Mouse (Mus musculus) embryonic facial prominence, embryonic 11.5 days (tissue): Measurements from ENCODE around the gene Actl7a. TPM values are rescaled to one million over a fixed set of nuclear protein-coding genes. Genes with fewer than 3 reads are reported as not detected.

Source experiments
- ATAC-seq: fragments of 200-750 bp; cut with Nextera tagmentation; replicated peaks from 2 replicates; pipeline ENCODE4 v1.8.0; 2017; ENCODE audit warnings: low read depth; ENCODE audit not compliant: insufficient number of reproducible peaks, low FRiP score, low TSS enrichment
- DNase-seq: peaks from one replicate; pipeline ENCODE4 v3.0.0-alpha.2; 2015; ENCODE audit warnings: low spot score
- H3K27ac ChIP-seq: fragments of 300-500 bp; sonication (generic); replicated peaks from 2 replicates; pipeline ENCODE4 v1.5.1; 2014; ENCODE audit warnings: mild to moderate bottlenecking, low read depth, low read length, control low read depth
- H3K27me3 ChIP-seq: fragments of 300-500 bp; sonication (generic); 2 replicates; pipeline ENCODE4 v1.6.1; 2014; ENCODE audit warnings: mild to moderate bottlenecking, low read length, moderate library complexity, mixed read lengths; ENCODE audit not compliant: control insufficient read depth, insufficient read depth
- H3K36me3 ChIP-seq: fragments of 300-500 bp; sonication (generic); replicated peaks from 2 replicates; pipeline ENCODE4 v1.6.1; 2014; ENCODE audit warnings: low read depth, mild to moderate bottlenecking, low read length, moderate library complexity, mixed read lengths; ENCODE audit not compliant: control insufficient read depth, insufficient read depth
- H3K4me1 ChIP-seq: fragments of 300-500 bp; sonication (generic); 2 replicates; pipeline ENCODE4 v1.6.1; 2014; ENCODE audit warnings: low read length, mixed read lengths; ENCODE audit not compliant: control insufficient read depth, insufficient read depth
- H3K4me2 ChIP-seq: fragments of 300-500 bp; sonication (generic); 2 replicates; pipeline ENCODE4 v1.6.1; 2014; ENCODE audit warnings: low read depth, mild to moderate bottlenecking, control low read depth, low read length, moderate library complexity
- H3K4me3 ChIP-seq: fragments of 300-500 bp; sonication (generic); 2 replicates; pipeline ENCODE4 v1.5.1; 2014; ENCODE audit warnings: low read depth, low read length, control low read depth
- H3K9ac ChIP-seq: fragments of 300-500 bp; sonication (generic); replicated peaks from 2 replicates; pipeline ENCODE4 v1.6.1; 2014; ENCODE audit warnings: mild to moderate bottlenecking, control low read depth, low read length
- H3K9me3 ChIP-seq: fragments of 300-500 bp; sonication (generic); replicated peaks from 2 replicates; pipeline ENCODE4 v1.6.1; 2016; ENCODE audit warnings: mild to moderate bottlenecking, low read length, inconsistent platforms, mixed read lengths; ENCODE audit not compliant: control insufficient read depth
- WGBS: fragments of 180-500 bp; shearing (Covaris S2); extraction: QIAGEN DNeasy Blood & Tissue Kit; methylation state at CpG from one replicate; pipeline ENCODE4 v1.1.7; 2014; 5-methylcytosine and 5-hydroxymethylcytosine counted together
- polyA plus RNA-seq: library from polyadenylated mRNA; unstranded; fragments of >200 nt; fragmentation: Nextera tagmentation; extraction: Ambion mirVana; gene quantifications from 2 replicates; pipeline ENCODE4 v1.2.1, GENCODE M21; 2014

The Actl7a gene
- polyA plus RNA-seq, 1 experiment from 2014 or later = not detected

- 69% methylated on average over 9 of the region's 9 CpGs for WGBS
- Histone ChIP-seq H3K4me2 (no peak overlapping the region), H3K36me3 (no peaks in the 10 kb centered on the region), H3K9ac (no peak overlapping the region), H3K27me3 (no peaks in the 10 kb centered on the region), H3K27ac (no peak overlapping the region), H3K4me1 (no peaks in the 10 kb centered on the region), H3K4me3 (no peak overlapping the region), H3K9me3 (no peaks in the 10 kb centered on the region)
- ATAC-seq = no peak
- no peak for DNase-seq
These were observed 23.8 kb upstream of the Actl7a start for GRCm38 (mm10) chr4:56719456-56719855.

- ATAC-seq (no peak), DNase-seq (no peak)
- no peaks in the 10 kb centered on the region for H3K36me3 ChIP-seq
- no peaks in the 10 kb centered on the region for H3K27me3 ChIP-seq
- 79% methylated on average over 9 of the region's 9 CpGs for WGBS
- H3K4me2 ChIP-seq = no peak overlapping the region
- H3K4me3 ChIP-seq = no peak overlapping the region
- no peak overlapping the region for H3K27ac ChIP-seq
- no peak overlapping the region for H3K9ac ChIP-seq
- no peaks in the 10 kb centered on the region for H3K9me3 ChIP-seq
- H3K4me1 ChIP-seq = no peaks in the 10 kb centered on the region
These were observed 22.8 kb upstream of the Actl7a start for GRCm38 (mm10) chr4:56720403-56720802.

GRCm38 (mm10) chr4:56721469-56721868, 21.7 kb upstream of the Actl7a start:
- Histone ChIP-seq H3K27me3 (no peaks in the 10 kb centered on the region), H3K4me2 (no peak overlapping the region), H3K4me3 (no peak overlapping the region), H3K4me1 (no peaks in the 10 kb centered on the region), H3K9ac (no peak overlapping the region), H3K9me3 (no peaks in the 10 kb centered on the region), H3K27ac (no peak overlapping the region), H3K36me3 (no peaks in the 10 kb centered on the region)
- 30% methylated on average over 3 of the region's 3 CpGs for WGBS
- ATAC-seq = no peak
- DNase-seq = peak; percentile 58

GRCm38 (mm10) chr4:56722346-56722745, 20.9 kb upstream of the Actl7a start:
- no peaks in the 10 kb centered on the region for H3K27me3 ChIP-seq
- no peak overlapping the region for H3K4me2 ChIP-seq
- ATAC-seq (no peak), DNase-seq (no peak)
- WGBS = 63% methylated on average over 6 of the region's 6 CpGs
- H3K4me3 ChIP-seq = no peak overlapping the region
- no peak overlapping the region for H3K9ac ChIP-seq
- no peak overlapping the region for H3K27ac ChIP-seq
- no peaks in the 10 kb centered on the region for H3K9me3 ChIP-seq
- no peaks in the 10 kb centered on the region for H3K36me3 ChIP-seq
- no peaks in the 10 kb centered on the region for H3K4me1 ChIP-seq

- no peak overlapping the region for H3K27ac ChIP-seq
- H3K9me3 ChIP-seq = no peaks in the 10 kb centered on the region
- H3K4me1 ChIP-seq = no peaks in the 10 kb centered on the region
- WGBS = 86% methylated on average over 6 of the region's 6 CpGs
- DNase-seq (no peak), ATAC-seq (no peak)
- H3K4me3 ChIP-seq = no peak overlapping the region
- H3K9ac ChIP-seq = no peak overlapping the region
- H3K36me3 ChIP-seq = no peaks in the 10 kb centered on the region
- no peak overlapping the region for H3K4me2 ChIP-seq
- H3K27me3 ChIP-seq = no peaks in the 10 kb centered on the region
These were observed 20.0 kb upstream of the Actl7a start for GRCm38 (mm10) chr4:56723237-56723636.

- 54% methylated on average over 8 of the region's 8 CpGs for WGBS
- ATAC-seq = no peak
- no peaks in the 10 kb centered on the region for H3K9me3 ChIP-seq
- H3K27me3 ChIP-seq = no peaks in the 10 kb centered on the region
- H3K36me3 ChIP-seq = no peaks in the 10 kb centered on the region
- H3K9ac ChIP-seq = no peak overlapping the region
- peak; percentile 38 for DNase-seq
- no peak overlapping the region for H3K4me2 ChIP-seq
- no peak overlapping the region for H3K4me3 ChIP-seq
- H3K27ac ChIP-seq = no peak overlapping the region
- no peaks in the 10 kb centered on the region for H3K4me1 ChIP-seq
These were observed 17.4 kb upstream of the Actl7a start for GRCm38 (mm10) chr4:56725839-56726238.

- Histone ChIP-seq H3K27me3 (no peaks in the 10 kb centered on the region), H3K36me3 (no peaks in the 10 kb centered on the region), H3K27ac (no peak within 1 kb of the TSS), H3K9me3 (no peaks in the 10 kb centered on the region), H3K9ac (no peak within 1 kb of the TSS), H3K4me1 (no peaks in the 10 kb centered on the region), H3K4me3 (no peak within 1 kb of the TSS), H3K4me2 (no peak within 1 kb of the TSS)
- DNase-seq (no peak), ATAC-seq (no peak)
- WGBS = 86% methylated on average over 18 of the region's 18 CpGs
These were observed 3.2 kb upstream of the Actl7a start, which contains the start of gene Gm26657 for GRCm38 (mm10) chr4:56740020-56740485. Gene Gm26657, plus strand, starts transcription at chr4:56740070.

GRCm38 (mm10) chr4:56740611-56741010, 2.6 kb upstream of the Actl7a start:
- Histone ChIP-seq H3K27me3 (no peaks in the 10 kb centered on the region), H3K4me1 (no peaks in the 10 kb centered on the region), H3K4me2 (no peak overlapping the region), H3K9me3 (no peaks in the 10 kb centered on the region), H3K4me3 (no peak overlapping the region), H3K9ac (no peak overlapping the region), H3K36me3 (no peaks in the 10 kb centered on the region), H3K27ac (no peak overlapping the region)
- ATAC-seq (no peak), DNase-seq (no peak)
- 96% methylated on average over 20 of the region's 20 CpGs for WGBS
